Mouse (Mus musculus) cortical plate, adult 2 months (tissue): ENCODE measurements around the gene Tcl1b5.
"Not testable (repeated sequence)": the region's sequence is repeated elsewhere in the genome, so short reads cannot be mapped to it uniquely, and the experiment has no call there.

Experiments
- CTCF ChIP-seq: fragments of 200-500 bp; IDR thresholded peaks from 2 replicates; pipeline ENCODE4 v1.5.1; 2011; ENCODE audit warnings: mild to moderate bottlenecking, control low read depth, low read length; ENCODE audit not compliant: insufficient read depth; ENCODE audit errors: extremely low read depth
- POLR2A ChIP-seq: fragments of 200-500 bp; IDR thresholded peaks from 2 replicates; pipeline ENCODE4 v1.6.1; 2011; ENCODE audit warnings: mild to moderate bottlenecking, low read length, control low read depth; ENCODE audit not compliant: insufficient read depth; ENCODE audit errors: extremely low read depth

DNA sequence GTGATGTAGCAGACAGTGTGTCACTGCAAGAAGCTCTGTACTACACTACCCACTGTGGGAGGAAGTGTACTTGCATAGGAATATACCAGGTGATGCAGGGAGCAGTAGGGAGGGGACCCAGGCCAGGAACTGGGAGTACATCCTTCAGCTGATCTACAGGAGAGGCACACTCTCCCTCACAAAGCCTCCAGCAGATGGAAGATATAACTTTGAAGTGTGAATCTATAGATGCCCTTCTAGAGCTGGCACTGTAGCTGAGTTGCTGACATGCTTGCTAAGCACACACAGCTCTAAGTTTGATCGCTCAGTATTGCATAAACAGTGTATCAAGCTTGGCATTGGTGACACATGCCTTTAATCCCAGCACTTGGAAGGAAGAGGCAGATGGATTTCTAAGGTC, 38.4 kb upstream of the Tcl1b5 start:
- not testable (repeated sequence) for TF ChIP-seq POLR2A, CTCF
